Mouse (Mus musculus) testis, adult 2 months (tissue): ENCODE data around the gene Dnaja3.

ENCODE experiments used
- CTCF ChIP-seq: fragments of 200-500 bp; IDR thresholded peaks from 2 replicates; pipeline ENCODE4 v1.5.1; 2012; ENCODE audit warnings: low read depth, mild to moderate bottlenecking, inconsistent platforms, low read length, moderate library complexity; ENCODE audit not compliant: control insufficient read depth, insufficient read depth, insufficient replicate concordance
- POLR2A ChIP-seq: fragments of 200-500 bp; IDR thresholded peaks from 2 replicates; pipeline ENCODE4 v1.6.1; 2012; ENCODE audit warnings: low read depth, mild to moderate bottlenecking, inconsistent platforms, low read length, moderate library complexity; ENCODE audit not compliant: control insufficient read depth

GRCm38 (mm10) chr16:4598041-4598440, 41.7 kb upstream of the Dnaja3 start:
- TF ChIP-seq CTCF (no peak), POLR2A (no peak)
